Mouse (Mus musculus) neural tube, embryonic 14.5 days (tissue): ENCODE measurements around the gene Map3k11. TPM values are rescaled to one million over a fixed set of nuclear protein-coding genes. Genes with fewer than 3 reads are reported as not detected.

Experiments
- ATAC-seq: fragments of 200-750 bp; cut with Nextera tagmentation; 2 replicates; pipeline ENCODE4 v1.8.0; 2017; ENCODE audit warnings: low read depth, mild to moderate bottlenecking, moderate TSS enrichment, moderate library complexity
- H3K27ac ChIP-seq: fragments of 300-500 bp; sonication (generic); 2 replicates; pipeline ENCODE4 v1.5.1; 2014; ENCODE audit warnings: low read depth, mild to moderate bottlenecking, control low read depth, low read length, moderate library complexity, mixed read lengths
- H3K27me3 ChIP-seq: fragments of 300-500 bp; sonication (generic); 2 replicates; pipeline ENCODE4 v1.6.1; 2014; ENCODE audit warnings: low read length; ENCODE audit not compliant: control insufficient read depth, insufficient read depth
- H3K36me3 ChIP-seq: fragments of 300-500 bp; sonication (generic); 2 replicates; pipeline ENCODE4 v1.6.1; 2014; ENCODE audit warnings: low read length, mixed read lengths; ENCODE audit not compliant: control insufficient read depth, insufficient read depth
- H3K4me1 ChIP-seq: fragments of 300-500 bp; sonication (generic); 2 replicates; pipeline ENCODE4 v1.6.1; 2014; ENCODE audit warnings: low read length; ENCODE audit not compliant: control insufficient read depth, insufficient read depth
- H3K4me2 ChIP-seq: fragments of 300-500 bp; sonication (generic); 2 replicates; pipeline ENCODE4 v1.6.1; 2014; ENCODE audit warnings: mild to moderate bottlenecking, low read depth, low read length, control low read depth
- H3K4me3 ChIP-seq: fragments of 300-500 bp; sonication (generic); 2 replicates; pipeline ENCODE4 v1.5.1; 2014; ENCODE audit warnings: low read depth, low read length, control low read depth, mixed read lengths
- H3K9ac ChIP-seq: fragments of 300-500 bp; sonication (generic); replicated peaks from 2 replicates; pipeline ENCODE4 v1.6.1; 2014; ENCODE audit warnings: low read depth, mild to moderate bottlenecking, control low read depth, low read length, mixed read lengths
- H3K9me3 ChIP-seq: fragments of 300-500 bp; sonication (generic); 2 replicates; pipeline ENCODE4 v1.6.1; 2016; ENCODE audit warnings: low read length; ENCODE audit not compliant: control insufficient read depth
- WGBS: fragments of 180-500 bp; shearing (Covaris S2); extraction: QIAGEN DNeasy Blood & Tissue Kit; methylation state at CpG from one replicate; pipeline ENCODE4 v1.1.7; 2014; 5-methylcytosine and 5-hydroxymethylcytosine counted together
- polyA plus RNA-seq: library from polyadenylated mRNA; unstranded; fragments of >200 nt; fragmentation: Nextera tagmentation; extraction: Ambion mirVana; gene quantifications from 2 replicates; pipeline ENCODE4 v1.2.1, GENCODE M21; 2014

Map3k11 gene
- polyA plus RNA-seq, 1 experiment from 2014 or later, result 6.8 TPM

GRCm38 (mm10) chr19:5692913-5693396, 4.4 kb downstream of the Map3k11 start:
- H3K36me3 ChIP-seq, result peaks cover 34% of the 10 kb centered on the region
- H3K4me3 ChIP-seq, result no peak overlapping the region
- H3K27me3 ChIP-seq, result no peaks in the 10 kb centered on the region
- no peaks in the 10 kb centered on the region for H3K9me3 ChIP-seq
- H3K9ac ChIP-seq, result no peak overlapping the region; the same call in 1 of the 2 replicates
- peak overlapping the region; percentile 95; the same call in 1 of the 2 replicates for H3K4me2 ChIP-seq
- H3K27ac ChIP-seq, result no peak overlapping the region
- 71% methylated on average over 10 of the region's 10 CpGs for WGBS
- peaks cover 26% of the 10 kb centered on the region for H3K4me1 ChIP-seq
- ATAC-seq, result no peak

- Histone ChIP-seq H3K4me2 (no peak overlapping the region), H3K9ac (no peak overlapping the region), H3K27me3 (no peaks in the 10 kb centered on the region), H3K27ac (no peak overlapping the region), H3K4me3 (no peak overlapping the region), H3K36me3 (peaks cover 38% of the 10 kb centered on the region), H3K4me1 (peaks cover 26% of the 10 kb centered on the region), H3K9me3 (no peaks in the 10 kb centered on the region)
- ATAC-seq, result no peak
- WGBS, result 88% methylated on average over 6 of the region's 6 CpGs
These were observed 5.3 kb downstream of the Map3k11 start for GRCm38 (mm10) chr19:5693801-5694200.

GRCm38 (mm10) chr19:5695849-5696462, 7.4 kb downstream of the Map3k11 start:
- no peak for ATAC-seq
- Histone ChIP-seq H3K9ac (0 out of 2 replicates have a peak overlapping the region, but pooled peaks have one; percentile 21), H3K4me2 (peak overlapping the region; percentile 42), H3K4me3 (peak overlapping the region; percentile 19), H3K36me3 (peaks cover 54% of the 10 kb centered on the region), H3K4me1 (peaks cover 13% of the 10 kb centered on the region), H3K27ac (no peak overlapping the region), H3K9me3 (no peaks in the 10 kb centered on the region), H3K27me3 (no peaks in the 10 kb centered on the region)
- 9% methylated on average over 41 of the region's 41 CpGs for WGBS

- H3K36me3 ChIP-seq, result peaks cover 45% of the 10 kb centered on the region
- no peak for ATAC-seq
- H3K9me3 ChIP-seq, result no peaks in the 10 kb centered on the region
- no peak within 1 kb of the TSS for H3K9ac ChIP-seq
- H3K4me3 ChIP-seq, result no peak within 1 kb of the TSS
- 0 out of 2 replicates have a peak, but pooled peaks cover 4% of the 10 kb centered on the region for H3K4me1 ChIP-seq
- no peaks in the 10 kb centered on the region for H3K27me3 ChIP-seq
- 80% methylated on average over 17 of the region's 17 CpGs for WGBS
- no peak within 1 kb of the TSS for H3K4me2 ChIP-seq
- no peak within 1 kb of the TSS for H3K27ac ChIP-seq
These were observed 15.7 kb downstream of the Map3k11 start, which contains the start of gene Kcnk7 for GRCm38 (mm10) chr19:5704163-5704800. Gene Kcnk7, plus strand, starts transcription at chr19:5704367.

- Histone ChIP-seq H3K27ac (no peak overlapping the region), H3K4me2 (no peak overlapping the region), H3K4me1 (0 out of 2 replicates have a peak, but pooled peaks cover 4% of the 10 kb centered on the region), H3K9ac (no peak overlapping the region), H3K4me3 (no peak overlapping the region), H3K27me3 (no peaks in the 10 kb centered on the region), H3K9me3 (no peaks in the 10 kb centered on the region), H3K36me3 (peaks cover 42% of the 10 kb centered on the region)
- peak; percentile 49; the same call in 1 of the 2 replicates for ATAC-seq
- WGBS, result 51% methylated on average over 10 of the region's 10 CpGs
These were observed 16.4 kb downstream of the Map3k11 start for GRCm38 (mm10) chr19:5704801-5705571.

GRCm38 (mm10) chr19:5710068-5710467, 21.5 kb downstream of the Map3k11 start:
- Histone ChIP-seq H3K27me3 (no peaks in the 10 kb centered on the region), H3K9ac (no peak overlapping the region), H3K4me3 (no peak overlapping the region), H3K4me2 (no peak overlapping the region), H3K9me3 (no peaks in the 10 kb centered on the region), H3K36me3 (peaks cover 35% of the 10 kb centered on the region), H3K4me1 (no peaks in the 10 kb centered on the region), H3K27ac (no peak overlapping the region)
- 93% methylated on average over 6 of the region's 6 CpGs for WGBS
- ATAC-seq, result no peak

GRCm38 (mm10) chr19:5710581-5710980, 22.0 kb downstream of the Map3k11 start:
- Histone ChIP-seq H3K27ac (no peak overlapping the region), H3K4me3 (no peak overlapping the region), H3K9ac (no peak overlapping the region), H3K4me1 (no peaks in the 10 kb centered on the region), H3K4me2 (no peak overlapping the region), H3K36me3 (peaks cover 35% of the 10 kb centered on the region), H3K9me3 (no peaks in the 10 kb centered on the region), H3K27me3 (no peaks in the 10 kb centered on the region)
- ATAC-seq, result no peak
- 76% methylated on average over 8 of the region's 8 CpGs for WGBS

GRCm38 (mm10) chr19:5711218-5711617, 22.7 kb downstream of the Map3k11 start:
- Histone ChIP-seq H3K9me3 (no peaks in the 10 kb centered on the region), H3K4me3 (no peak overlapping the region), H3K4me1 (no peaks in the 10 kb centered on the region), H3K4me2 (no peak overlapping the region), H3K36me3 (peaks cover 35% of the 10 kb centered on the region), H3K27ac (no peak overlapping the region), H3K27me3 (no peaks in the 10 kb centered on the region), H3K9ac (no peak overlapping the region)
- ATAC-seq, result no peak
- WGBS, result 4% methylated on average over 3 of the region's 3 CpGs
